Mouse (Mus musculus) liver, postnatal 0 days (tissue): ENCODE results near the gene Slc39a10.
A peak's percentile ranks its signal among the peaks of the same experiment; 100 is the strongest.
"Not testable (repeated sequence)": the region's sequence is repeated elsewhere in the genome, so short reads cannot be mapped to it uniquely, and the experiment has no call there.

ENCODE experiments used
- CTCF ChIP-seq: sonication (generic); IDR thresholded peaks from 2 replicates; pipeline ENCODE4 v1.5.1; 2016; ENCODE audit warnings: antibody characterized with exemption, low read depth
- EP300 ChIP-seq: IDR thresholded peaks from 2 replicates; pipeline ENCODE4 v1.6.1; 2016; ENCODE audit warnings: antibody characterized with exemption, low read depth, mild to moderate bottlenecking

GRCm38 (mm10) chr1:46769318-46769717, 123.3 kb downstream of the Slc39a10 start:
- TF ChIP-seq EP300: not testable (repeated sequence)
- TF ChIP-seq CTCF: peak; percentile 34
